Comparison of ENCODE assay signal across 8 mouse cellular contexts in the genomic region with DNA sequence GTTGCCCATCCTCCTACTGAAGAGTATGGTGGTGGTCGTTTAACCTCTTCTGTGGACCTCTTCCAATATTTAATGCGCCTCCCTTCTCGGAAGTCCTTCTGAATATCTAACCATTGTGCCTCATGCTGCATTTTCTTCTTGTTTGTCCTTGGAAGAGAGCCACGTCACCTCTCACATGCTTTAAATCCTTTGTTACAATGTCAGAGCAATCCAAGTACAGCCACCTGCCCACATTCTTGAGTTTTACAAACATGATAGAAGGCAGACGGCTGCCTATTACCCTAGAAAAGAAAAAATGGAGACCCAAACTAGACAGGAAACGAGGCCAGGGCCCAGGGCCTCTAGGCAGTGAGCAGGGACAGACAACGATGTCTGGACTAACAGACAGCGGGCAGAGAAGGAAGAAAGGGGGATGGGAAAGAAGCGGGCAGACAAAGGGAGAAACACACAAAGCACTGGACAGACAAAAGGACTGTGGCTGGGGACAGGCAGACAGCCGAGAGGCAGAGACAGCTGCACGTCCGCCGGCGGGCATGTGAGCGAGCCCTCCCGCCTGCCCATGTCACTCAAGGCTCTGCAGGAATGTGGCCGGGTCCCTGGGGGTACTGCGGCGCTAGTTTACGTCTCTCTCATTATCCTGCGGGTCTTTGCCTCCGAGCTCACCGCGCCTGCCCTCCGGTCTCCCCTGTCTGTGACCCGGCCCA. TPM values are rescaled to one million over a fixed set of nuclear protein-coding genes. Genes with fewer than 3 reads are reported as not detected.
DNase-seq lines count a peak whose midpoint lies in the region; ATAC-seq and TF ChIP-seq lines count a peak whose summit lies in the region.

No protein-coding gene starts in this region.

- peaks cover 3% of the 10 kb centered on the region for H3K27me3 ChIP-seq in testis, adult 2 months (ENCODE audit: control insufficient read depth, insufficient read depth, low read length)
- peaks cover 81% of the 10 kb centered on the region for H3K27me3 ChIP-seq in liver, embryonic 14.5 days (ENCODE audit: control insufficient read depth, insufficient read depth, low read length)

- TF ChIP-seq CTCF in testis, adult 2 months (IDR thresholded peaks at IDR 0.05; ENCODE audit: control insufficient read depth, insufficient read depth, insufficient replicate concordance, low read depth, low read length), result no peak
- TF ChIP-seq CTCF in liver, embryonic 14.5 days (IDR thresholded peaks at IDR 0.05; ENCODE audit: low read depth), result no peak

- no peak for ATAC-seq in liver, embryonic 14.5 days (ENCODE audit: insufficient read depth)

- 3% methylated on average over 26 of the region's 26 CpGs for WGBS in liver, embryonic 14.5 days (ENCODE audit: insufficient replicate concordance)

- H3K27ac ChIP-seq in testis, adult 2 months (ENCODE audit: control insufficient read depth, insufficient read depth, low read depth, low read length), result no peak overlapping the region
- no peak overlapping the region for H3K27ac ChIP-seq in liver, embryonic 14.5 days

- no peaks in the 10 kb centered on the region for H3K36me3 ChIP-seq in testis, adult 2 months (ENCODE audit: control insufficient read depth, insufficient read depth, low read length)
- no peaks in the 10 kb centered on the region for H3K36me3 ChIP-seq in liver, embryonic 14.5 days (replicated peaks; ENCODE audit: control insufficient read depth, insufficient read depth, low read depth)

- intact Hi-C loops in left cerebral cortex, postnatal 14 days (cut with DNase I), result loop anchor here (5.0 to 10.0 kb wide), 2 partner anchors 407 to 425 kb away; no protein-coding TSS in a partner anchor

- peak overlapping the region; percentile 66; the same call in 1 of the 2 replicates for H3K4me2 ChIP-seq in liver, embryonic 14.5 days (ENCODE audit: low read depth)

- H3K4me3 ChIP-seq in testis, adult 2 months (ENCODE audit: control insufficient read depth, low read depth, low read length), result peak overlapping the region; percentile 77
- no peak overlapping the region; a peak in 1 of 4 replicates for H3K4me3 ChIP-seq in liver, embryonic 14.5 days (ENCODE audit: insufficient read depth in 1 of 2, low read depth in 2 of 2, low read length in 2 of 2)

- DNase-seq in cerebellum, adult 9-11 months, result peak; percentile 41
- no peak for DNase-seq in cerebellum, adult 11-12 months
- DNase-seq in testis, postnatal 10 days (ENCODE audit: low spot score), result no peak
- DNase-seq in liver, embryonic 14.5 days (ENCODE audit: low read depth in 3 of 3, low spot score in 3 of 3), result no peak
- DNase-seq in right cerebral cortex, adult 2 months (ENCODE audit: low spot score in 2 of 2), result no peak
- no peak for DNase-seq in spleen, postnatal 4 days (ENCODE audit: low spot score in 2 of 2)
- DNase-seq in left cerebral cortex, postnatal 14 days (ENCODE audit: low spot score in 2 of 2), result no peak

- no peak for TF ChIP-seq POLR2A in testis, adult 2 months (IDR thresholded peaks at IDR 0.05; ENCODE audit: control insufficient read depth, low read depth, low read length)

- TF ChIP-seq EP300 in liver, embryonic 14.5 days (IDR thresholded peaks at IDR 0.05; ENCODE audit: low read depth), result no peak

- H3K4me1 ChIP-seq in testis, adult 2 months (ENCODE audit: control insufficient read depth, insufficient read depth, low read length), result peaks cover 29% of the 10 kb centered on the region
- peaks cover 0 to 5% of the 10 kb centered on the region in 2 experiments; a peak in 2 of 4 replicates for H3K4me1 ChIP-seq in liver, embryonic 14.5 days (replicated peaks; ENCODE audit: control insufficient read depth in 2 of 2, insufficient read depth in 2 of 2, low read length in 1 of 2)

- no peaks in the 10 kb centered on the region for H3K9me3 ChIP-seq in liver, embryonic 14.5 days (ENCODE audit: control insufficient read depth, low read length)

- no peak overlapping the region for H3K9ac ChIP-seq in liver, embryonic 14.5 days (replicated peaks)

RNA-seq across cellular contexts. Expression of a gene that starts 2.9 kb away (rescaled TPM):
- polyA plus RNA-seq in testis, adult 2 months (2012; rRNA removed), result 3.4 and 3.8 TPM in 2 replicates
- 3.6 and 4.4 TPM in 2 replicates for polyA plus RNA-seq in liver, embryonic 14.5 days (2012; rRNA removed)
- polyA plus RNA-seq in liver, embryonic 14.5 days (2014; fragmentation: Nextera tagmentation; extraction: Ambion mirVana), result 3.8 and 4.7 TPM in 2 replicates
- 10 to 100 TPM; 16.2 to 17.4 TPM for total RNA-seq in left cerebral cortex, postnatal 14 days (2021)
